Mouse (Mus musculus) right cerebral cortex, postnatal 4 days (tissue): ENCODE data around the gene Podxl2.

Experiments used
- DNase-seq: peaks from one replicate; pipeline ENCODE4 v3.0.0-alpha.2; 2022

Podxl2 gene

GRCm38 (mm10) chr6:88843781-88844725, 30.8 kb downstream of the Podxl2 start:
- DNase-seq, result no peak

GRCm38 (mm10) chr6:88843241-88843640, 31.6 kb downstream of the Podxl2 start:
- no peak for DNase-seq

- DNase-seq, result peak; percentile 63
Measured at GRCm38 (mm10) chr6:88842731-88843151, 32.1 kb downstream of the Podxl2 start.

- DNase-seq, result peak; percentile 94
Measured at GRCm38 (mm10) chr6:88841781-88842689, 32.8 kb downstream of the Podxl2 start, which contains the start of gene Abtb1. Gene Abtb1 (minus strand): TSS chr6:88841984.

- no peak for DNase-seq
Measured at GRCm38 (mm10) chr6:88841514-88841780, 33.4 kb downstream of the Podxl2 start.

GRCm38 (mm10) chr6:88840791-88841513, 33.9 kb downstream of the Podxl2 start:
- no peak for DNase-seq

- DNase-seq, result no peak
Measured at GRCm38 (mm10) chr6:88840211-88840610, 34.6 kb downstream of the Podxl2 start.

- no peak for DNase-seq
Measured at GRCm38 (mm10) chr6:88839135-88839970, 35.5 kb downstream of the Podxl2 start.

GRCm38 (mm10) chr6:88838613-88839012, 36.2 kb downstream of the Podxl2 start:
- DNase-seq, result no peak

GRCm38 (mm10) chr6:88837999-88838398, 36.8 kb downstream of the Podxl2 start:
- no peak for DNase-seq

- no peak for DNase-seq
Measured at GRCm38 (mm10) chr6:88836178-88836819, 38.5 kb downstream of the Podxl2 start.

GRCm38 (mm10) chr6:88835047-88835446, 39.8 kb downstream of the Podxl2 start:
- DNase-seq, result no peak

GRCm38 (mm10) chr6:88833340-88834140, 41.3 kb downstream of the Podxl2 start:
- DNase-seq, result no peak

GRCm38 (mm10) chr6:88832663-88833062, 42.2 kb downstream of the Podxl2 start:
- no peak for DNase-seq

- peak; percentile 77 for DNase-seq
Measured at GRCm38 (mm10) chr6:88831456-88831855, 43.4 kb downstream of the Podxl2 start.

GRCm38 (mm10) chr6:88830112-88830702, 44.6 kb downstream of the Podxl2 start:
- no peak for DNase-seq

- no peak for DNase-seq
Measured at GRCm38 (mm10) chr6:88829579-88829978, 45.3 kb downstream of the Podxl2 start.

- DNase-seq, result no peak
Measured at GRCm38 (mm10) chr6:88828206-88829009, 46.4 kb downstream of the Podxl2 start.
